Mouse (Mus musculus) heart, embryonic 12.5 days (tissue): Measurements from ENCODE around the gene Gm10447. TPM values are rescaled to one million over a fixed set of nuclear protein-coding genes. Genes with fewer than 3 reads are reported as not detected.

ENCODE experiments used
- ATAC-seq: fragments of 200-750 bp; cut with Nextera tagmentation; 2 replicates; pipeline ENCODE4 v1.8.0; 2017; ENCODE audit warnings: moderate TSS enrichment, moderate library complexity; ENCODE audit not compliant: insufficient number of reproducible peaks, low FRiP score
- H3K27ac ChIP-seq: fragments of 300-500 bp; sonication (generic); 2 replicates; pipeline ENCODE4 v1.5.1; 2016; ENCODE audit warnings: mild to moderate bottlenecking, moderate library complexity; ENCODE audit not compliant: poor library complexity, severe bottlenecking
- H3K27me3 ChIP-seq: fragments of 300-500 bp; sonication (generic); replicated peaks from 2 replicates; pipeline ENCODE4 v1.6.1; 2016; ENCODE audit warnings: mild to moderate bottlenecking, moderate library complexity
- H3K36me3 ChIP-seq: fragments of 300-500 bp; sonication (generic); 2 replicates; pipeline ENCODE4 v1.6.1; 2016; ENCODE audit warnings: mild to moderate bottlenecking, moderate library complexity
- H3K4me1 ChIP-seq: fragments of 300-500 bp; sonication (generic); replicated peaks from 2 replicates; pipeline ENCODE4 v1.6.1; 2016; ENCODE audit warnings: mild to moderate bottlenecking
- H3K4me2 ChIP-seq: fragments of 300-500 bp; sonication (generic); 2 replicates; pipeline ENCODE4 v1.6.1; 2016; ENCODE audit warnings: mild to moderate bottlenecking, moderate library complexity
- H3K4me3 ChIP-seq: fragments of 300-500 bp; sonication (generic); 2 replicates; pipeline ENCODE4 v1.5.1; 2016; ENCODE audit warnings: mild to moderate bottlenecking
- H3K9ac ChIP-seq: fragments of 300-500 bp; sonication (generic); 2 replicates; pipeline ENCODE4 v1.6.1; 2016; ENCODE audit warnings: mild to moderate bottlenecking, moderate library complexity
- H3K9me3 ChIP-seq: fragments of 300-500 bp; sonication (generic); replicated peaks from 2 replicates; pipeline ENCODE4 v1.6.1; 2016; ENCODE audit warnings: mild to moderate bottlenecking, moderate library complexity
- WGBS: fragments of 180-500 bp; shearing (Covaris S2); methylation state at CpG from one replicate; pipeline ENCODE4 v1.1.7; 2016; 5-methylcytosine and 5-hydroxymethylcytosine counted together
- polyA plus RNA-seq: library from polyadenylated mRNA; unstranded; fragments of >200 nt; fragmentation: Nextera tagmentation; extraction: Ambion mirVana; gene quantifications from 2 replicates; pipeline ENCODE4 v1.2.1, GENCODE M21; 2016

The Gm10447 gene
- polyA plus RNA-seq, 1 experiment from 2014 or later = 0.11 TPM

GRCm38 (mm10) chr11:53489421-53489820 is 32.5 kb upstream of the Gm10447 start:
- Histone ChIP-seq H3K4me3 (no peak overlapping the region), H3K27ac (no peak overlapping the region), H3K4me1 (peaks cover 28% of the 10 kb centered on the region), H3K9me3 (no peaks in the 10 kb centered on the region), H3K9ac (no peak overlapping the region), H3K27me3 (peaks cover 28% of the 10 kb centered on the region), H3K36me3 (no peaks in the 10 kb centered on the region), H3K4me2 (no peak overlapping the region)
- no peak for ATAC-seq
- WGBS = 86% methylated on average over 9 of the region's 9 CpGs

- Histone ChIP-seq H3K4me1 (peaks cover 28% of the 10 kb centered on the region), H3K9me3 (no peaks in the 10 kb centered on the region), H3K4me3 (no peak overlapping the region), H3K36me3 (no peaks in the 10 kb centered on the region), H3K27ac (no peak overlapping the region), H3K9ac (no peak overlapping the region), H3K27me3 (peaks cover 28% of the 10 kb centered on the region), H3K4me2 (no peak overlapping the region)
- 92% methylated on average over 5 of the region's 5 CpGs for WGBS
- no peak for ATAC-seq
These were observed 32.1 kb upstream of the Gm10447 start for GRCm38 (mm10) chr11:53489007-53489406.

GRCm38 (mm10) chr11:53486822-53487594 is 30.1 kb upstream of the Gm10447 start:
- Histone ChIP-seq H3K9me3 (no peaks in the 10 kb centered on the region), H3K4me3 (peak overlapping the region; percentile 27), H3K9ac (peak overlapping the region; percentile 34), H3K27me3 (peaks cover 28% of the 10 kb centered on the region), H3K4me1 (peaks cover 15% of the 10 kb centered on the region), H3K36me3 (no peaks in the 10 kb centered on the region), H3K4me2 (peak overlapping the region; percentile 65), H3K27ac (no peak overlapping the region)
- ATAC-seq = no peak
- WGBS = 15% methylated on average over 27 of the region's 27 CpGs

GRCm38 (mm10) chr11:53486351-53486750 is 29.4 kb upstream of the Gm10447 start:
- peaks cover 11% of the 10 kb centered on the region for H3K4me1 ChIP-seq
- no peak overlapping the region for H3K4me2 ChIP-seq
- no peaks in the 10 kb centered on the region for H3K9me3 ChIP-seq
- peaks cover 31% of the 10 kb centered on the region for H3K27me3 ChIP-seq
- no peak overlapping the region for H3K4me3 ChIP-seq
- H3K27ac ChIP-seq = no peak overlapping the region
- ATAC-seq = no peak
- H3K9ac ChIP-seq = no peak overlapping the region
- WGBS = 70% methylated on average over 3 of the region's 3 CpGs
- no peaks in the 10 kb centered on the region for H3K36me3 ChIP-seq

GRCm38 (mm10) chr11:53485719-53486118 is 28.8 kb upstream of the Gm10447 start:
- no peak overlapping the region for H3K4me2 ChIP-seq
- peaks cover 35% of the 10 kb centered on the region for H3K27me3 ChIP-seq
- no peak overlapping the region for H3K4me3 ChIP-seq
- no peak overlapping the region for H3K27ac ChIP-seq
- H3K9ac ChIP-seq = no peak overlapping the region
- H3K36me3 ChIP-seq = no peaks in the 10 kb centered on the region
- no peaks in the 10 kb centered on the region for H3K9me3 ChIP-seq
- 43% methylated on average over 3 of the region's 3 CpGs for WGBS
- peaks cover 11% of the 10 kb centered on the region for H3K4me1 ChIP-seq
- ATAC-seq = no peak

- no peak; the same call in 1 of the 2 replicates for ATAC-seq
- Histone ChIP-seq H3K9ac (no peak overlapping the region), H3K36me3 (no peaks in the 10 kb centered on the region), H3K27ac (no peak overlapping the region), H3K4me1 (peaks cover 28% of the 10 kb centered on the region), H3K4me2 (no peak overlapping the region), H3K27me3 (peaks cover 57% of the 10 kb centered on the region), H3K9me3 (no peaks in the 10 kb centered on the region), H3K4me3 (no peak overlapping the region)
- 52% methylated on average over 9 of the region's 9 CpGs for WGBS
These were observed 26.4 kb upstream of the Gm10447 start for GRCm38 (mm10) chr11:53483159-53483891.

GRCm38 (mm10) chr11:53481088-53481730 is 24.3 kb upstream of the Gm10447 start:
- whole genome bisulfite sequencing = 66% methylated on average over 4 of the region's 4 CpGs
- Histone ChIP-seq H3K9me3 (no peaks in the 10 kb centered on the region), H3K4me1 (peaks cover 19% of the 10 kb centered on the region), H3K27ac (no peak overlapping the region), H3K9ac (no peak overlapping the region), H3K4me3 (no peak overlapping the region), H3K4me2 (no peak overlapping the region), H3K27me3 (peaks cover 52% of the 10 kb centered on the region), H3K36me3 (no peaks in the 10 kb centered on the region)
- peak; percentile 37; the same call in 1 of the 2 replicates for ATAC-seq

GRCm38 (mm10) chr11:53479783-53480301 is 22.9 kb upstream of the Gm10447 start, which contains the start of the genes Gm9945 and Sowaha:
TSS of gene Gm9945 (plus strand) at chr11:53480166.
TSS of gene Sowaha (minus strand) at chr11:53480274.
- 4% methylated on average over 40 of the region's 40 CpGs for WGBS
- ATAC-seq = peak; percentile 33
- Histone ChIP-seq H3K27ac (no peak within 1 kb of the TSS), H3K9ac (peak within 1 kb of the TSS; percentile 54), H3K27me3 (peaks cover 59% of the 10 kb centered on the region), H3K4me1 (peaks cover 19% of the 10 kb centered on the region), H3K4me3 (peak within 1 kb of the TSS; percentile 55), H3K36me3 (no peaks in the 10 kb centered on the region), H3K9me3 (no peaks in the 10 kb centered on the region), H3K4me2 (peak within 1 kb of the TSS; percentile 88)

GRCm38 (mm10) chr11:53479171-53479782 is 22.4 kb upstream of the Gm10447 start:
- Histone ChIP-seq H3K4me2 (peak overlapping the region; percentile 88), H3K9me3 (no peaks in the 10 kb centered on the region), H3K4me1 (peaks cover 19% of the 10 kb centered on the region), H3K9ac (peak overlapping the region; percentile 54), H3K27me3 (peaks cover 65% of the 10 kb centered on the region), H3K4me3 (peak overlapping the region; percentile 55), H3K36me3 (no peaks in the 10 kb centered on the region), H3K27ac (no peak overlapping the region)
- under 1% methylated on average over 62 of the region's 62 CpGs for whole genome bisulfite sequencing
- ATAC-seq = peak; percentile 35; the same call in 1 of the 2 replicates

GRCm38 (mm10) chr11:53478383-53479170 is 21.7 kb upstream of the Gm10447 start:
- H3K9ac ChIP-seq = peak overlapping the region; percentile 54
- peaks cover 72% of the 10 kb centered on the region for H3K27me3 ChIP-seq
- 5% methylated on average over 79 of the region's 79 CpGs for WGBS
- H3K9me3 ChIP-seq = no peaks in the 10 kb centered on the region; the same call in 1 of the 2 replicates
- peak; percentile 46; the same call in 1 of the 2 replicates for ATAC-seq
- no peaks in the 10 kb centered on the region for H3K36me3 ChIP-seq
- no peak overlapping the region for H3K27ac ChIP-seq
- H3K4me3 ChIP-seq = peak overlapping the region; percentile 55
- peaks cover 19% of the 10 kb centered on the region for H3K4me1 ChIP-seq
- peak overlapping the region; percentile 88 for H3K4me2 ChIP-seq
